Mouse (Mus musculus) kidney, postnatal 0 days (tissue): ENCODE measurements around the gene Mogat2. TPM values are rescaled to one million over a fixed set of nuclear protein-coding genes. Genes with fewer than 3 reads are reported as not detected.

Source experiments
- ATAC-seq: fragments of 200-750 bp; cut with Nextera tagmentation; replicated peaks from 2 replicates; pipeline ENCODE4 v1.8.0; 2017; ENCODE audit warnings: low read depth, moderate number of reproducible peaks, moderate TSS enrichment, moderate library complexity; ENCODE audit not compliant: low FRiP score
- DNase-seq: peaks from one replicate; pipeline ENCODE4 v3.0.0-alpha.2; 2016; ENCODE audit warnings: low spot score
- H3K27ac ChIP-seq: fragments of 300-500 bp; sonication (generic); 2 replicates; pipeline ENCODE4 v1.5.1; 2014; ENCODE audit warnings: mild to moderate bottlenecking
- H3K27me3 ChIP-seq: fragments of 300-500 bp; sonication (generic); 2 replicates; pipeline ENCODE4 v1.6.1; 2014; ENCODE audit warnings: low read length, mixed read lengths; ENCODE audit not compliant: insufficient read depth
- H3K36me3 ChIP-seq: fragments of 300-500 bp; sonication (generic); 2 replicates; pipeline ENCODE4 v1.6.1; 2014; ENCODE audit warnings: low read length, mixed read lengths; ENCODE audit not compliant: insufficient read depth
- H3K4me1 ChIP-seq: fragments of 300-500 bp; sonication (generic); replicated peaks from 2 replicates; pipeline ENCODE4 v1.6.1; 2014; ENCODE audit warnings: antibody characterized with exemption, low read length, mixed read lengths; ENCODE audit not compliant: insufficient read depth
- H3K4me2 ChIP-seq: fragments of 300-500 bp; sonication (generic); 2 replicates; pipeline ENCODE4 v1.6.1; 2014; ENCODE audit warnings: mild to moderate bottlenecking, low read length, moderate library complexity, mixed read lengths
- H3K4me3 ChIP-seq: fragments of 300-500 bp; sonication (generic); replicated peaks from 2 replicates; pipeline ENCODE4 v1.5.1; 2014; ENCODE audit warnings: low read depth, low read length
- H3K9ac ChIP-seq: fragments of 300-500 bp; sonication (generic); 2 replicates; pipeline ENCODE4 v1.6.1; 2014; ENCODE audit warnings: low read depth, low read length
- H3K9me3 ChIP-seq: fragments of 300-500 bp; sonication (generic); replicated peaks from 2 replicates; pipeline ENCODE4 v1.6.1; 2016; ENCODE audit warnings: low read length, inconsistent platforms, mixed read lengths
- CTCF ChIP-seq: IDR thresholded peaks from 2 replicates; pipeline ENCODE4 v1.5.1; 2016; ENCODE audit warnings: antibody characterized with exemption, low read depth, mild to moderate bottlenecking, moderate library complexity
- WGBS: fragments of 180-500 bp; shearing (Covaris S2); extraction: QIAGEN DNeasy Blood & Tissue Kit; methylation state at CpG from one replicate; pipeline ENCODE4 v1.1.7; 2014; 5-methylcytosine and 5-hydroxymethylcytosine counted together
- polyA plus RNA-seq: library from polyadenylated mRNA; unstranded; fragments of >200 nt; fragmentation: Nextera tagmentation; extraction: Ambion mirVana; gene quantifications from 2 replicates; pipeline ENCODE4 v1.2.1, GENCODE M21; 2015

The Mogat2 gene
- polyA plus RNA-seq, 1 experiment from 2014 or later, result 18.3 TPM

DNA sequence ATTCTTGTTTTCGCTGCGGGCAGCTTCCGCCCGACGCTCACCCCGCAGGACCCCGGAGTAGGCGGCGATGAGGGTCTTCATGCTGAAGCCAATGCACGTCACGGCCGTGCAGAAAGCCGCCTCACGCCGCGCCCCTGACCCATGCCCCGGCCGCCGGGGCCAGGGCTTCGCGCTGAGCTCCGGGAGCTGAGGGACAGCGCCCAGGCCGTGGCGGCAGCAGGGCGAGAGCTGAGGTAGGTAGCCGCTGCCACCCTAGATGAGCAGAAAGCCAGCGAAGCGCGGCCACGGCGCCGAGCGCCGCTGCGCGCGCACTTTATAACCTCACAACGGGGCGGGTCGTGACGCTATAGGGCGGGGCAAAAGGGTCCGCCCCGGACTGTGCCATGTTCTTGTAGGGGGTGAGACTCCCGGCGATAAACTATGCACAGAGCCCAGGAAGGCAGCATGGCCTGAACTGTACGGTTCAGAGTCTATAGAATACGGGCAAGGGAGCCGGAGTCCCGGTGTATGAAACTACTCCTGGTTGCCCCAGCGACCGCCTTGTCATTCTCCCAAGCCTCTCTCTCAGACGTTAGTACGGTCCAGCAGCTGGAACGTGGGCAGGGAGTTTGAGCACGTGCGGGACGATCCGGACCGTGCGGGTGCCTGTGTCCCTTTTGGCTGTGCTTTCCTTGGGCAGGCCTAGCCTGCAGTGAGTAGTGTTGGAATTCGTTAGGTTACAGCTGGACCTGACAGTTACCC is 55.8 kb downstream of the Mogat2 start, which contains the start of gene Dgat2:
TSS of gene Dgat2 (minus strand) at position 288 of the 741 bp plus-strand sequence.
- Histone ChIP-seq H3K9me3 (no peaks in the 10 kb centered on the region), H3K4me1 (peaks cover 6% of the 10 kb centered on the region; the same call in 1 of the 2 replicates), H3K4me2 (peak within 1 kb of the TSS; percentile 96), H3K27ac (peak within 1 kb of the TSS; percentile 84), H3K36me3 (no peaks in the 10 kb centered on the region), H3K9ac (peak within 1 kb of the TSS; percentile 71), H3K4me3 (peak within 1 kb of the TSS; percentile 66), H3K27me3 (no peaks in the 10 kb centered on the region)
- under 1% methylated on average over 62 of the region's 63 CpGs for whole genome bisulfite sequencing
- DNase-seq (peak; percentile 94), ATAC-seq (peak; percentile 95)
- TF ChIP-seq CTCF, result no peak

DNA sequence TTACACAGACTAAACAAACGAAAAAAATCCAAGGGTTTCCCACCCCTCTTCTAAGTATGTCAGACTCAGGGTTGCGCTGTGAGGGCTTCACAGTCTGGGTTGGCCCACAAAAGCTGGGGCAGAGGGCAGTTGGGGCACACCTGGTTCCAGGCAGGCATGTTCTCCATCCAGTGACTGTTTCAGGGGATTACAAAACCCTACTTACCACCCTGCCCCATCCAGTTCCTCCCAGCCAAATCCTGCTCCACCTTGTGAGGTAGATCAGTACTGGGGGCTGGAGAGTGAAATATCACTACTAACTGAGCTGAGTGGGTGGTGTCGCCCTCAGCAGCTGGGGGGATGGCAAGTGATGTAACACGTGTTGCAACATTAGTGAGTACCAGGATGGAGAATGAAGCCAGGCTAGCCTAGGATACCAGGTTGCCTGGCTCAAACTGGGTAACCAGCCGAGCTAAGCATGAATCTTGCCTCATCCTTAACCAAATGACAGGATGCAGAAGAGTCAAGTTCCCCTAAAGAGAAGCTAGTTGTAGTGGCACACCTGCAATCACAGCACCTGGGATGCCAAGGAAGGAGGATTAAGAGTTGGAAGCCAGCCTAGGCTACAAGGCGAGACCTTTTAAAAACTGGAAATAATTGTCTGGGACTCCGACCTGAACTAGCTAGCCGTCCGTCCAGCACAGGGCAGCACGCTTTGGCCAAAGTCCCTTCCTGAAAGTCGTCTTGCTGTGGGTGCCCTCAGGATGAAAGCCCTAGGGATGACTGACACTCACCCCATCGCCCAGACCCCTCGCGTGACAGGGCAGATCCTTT is 56.6 kb downstream of the Mogat2 start:
- peak; percentile 18; the same call in 1 of the 2 replicates for ATAC-seq
- H3K27me3 ChIP-seq, result no peaks in the 10 kb centered on the region
- no peak for TF ChIP-seq CTCF
- no peaks in the 10 kb centered on the region for H3K9me3 ChIP-seq
- peak; percentile 43 for DNase-seq
- H3K4me1 ChIP-seq, result peaks cover 6% of the 10 kb centered on the region; the same call in 1 of the 2 replicates
- peak overlapping the region; percentile 84; the same call in 1 of the 2 replicates for H3K27ac ChIP-seq
- H3K36me3 ChIP-seq, result no peaks in the 10 kb centered on the region
- H3K9ac ChIP-seq, result peak overlapping the region; percentile 71
- peak overlapping the region; percentile 96 for H3K4me2 ChIP-seq
- peak overlapping the region; percentile 66 for H3K4me3 ChIP-seq
- 21% methylated on average over 14 of the region's 14 CpGs for WGBS

DNA sequence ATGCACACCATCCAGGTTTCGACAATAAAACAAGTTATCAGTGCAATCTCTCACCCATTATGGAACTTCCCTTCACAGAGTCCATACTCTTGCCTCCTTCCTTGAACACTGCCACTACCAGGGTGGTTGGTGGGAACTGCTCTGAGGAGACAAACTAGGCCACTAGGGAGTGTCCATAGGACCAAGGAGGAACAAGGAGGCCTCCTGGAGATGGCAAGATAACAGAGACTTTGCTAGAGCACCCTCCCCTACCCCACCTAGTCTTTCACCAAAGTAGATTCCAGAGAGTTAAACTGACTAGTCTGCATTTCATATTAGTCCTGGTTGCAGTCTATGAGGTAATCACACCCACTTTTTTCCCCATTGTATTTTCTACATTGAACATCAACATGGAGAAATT is 58.3 kb downstream of the Mogat2 start:
- ATAC-seq, result no peak
- no peak for DNase-seq
- no peaks in the 10 kb centered on the region for H3K9me3 ChIP-seq
- H3K36me3 ChIP-seq, result no peaks in the 10 kb centered on the region
- H3K4me2 ChIP-seq, result no peak overlapping the region
- 42% methylated on average over 1 of the region's 1 CpGs for WGBS
- H3K27me3 ChIP-seq, result no peaks in the 10 kb centered on the region
- 0 out of 2 replicates have a peak, but pooled peaks have one; percentile 6 for TF ChIP-seq CTCF
- no peak overlapping the region for H3K4me3 ChIP-seq
- no peak overlapping the region for H3K9ac ChIP-seq
- no peak overlapping the region for H3K27ac ChIP-seq
- H3K4me1 ChIP-seq, result peaks cover 6% of the 10 kb centered on the region; the same call in 1 of the 2 replicates

DNA sequence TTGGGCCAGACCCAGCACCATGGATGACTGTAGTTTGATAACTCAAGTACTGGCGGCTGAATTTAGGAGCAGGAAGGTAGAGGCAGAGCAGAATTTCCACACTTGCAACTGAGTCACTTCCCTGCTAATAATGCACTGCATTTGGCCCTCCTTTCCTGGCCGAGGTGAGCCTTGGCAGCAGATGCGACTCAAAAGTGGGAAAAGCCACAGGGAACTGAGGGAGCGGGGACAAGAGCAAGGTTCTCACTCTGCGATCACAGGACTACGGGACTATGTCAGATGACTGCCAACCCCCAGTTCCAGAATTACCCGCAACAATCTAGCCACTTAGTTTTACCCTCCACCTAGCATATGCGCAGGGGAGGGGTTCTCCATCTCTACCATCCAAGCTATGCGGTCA is 59.1 kb downstream of the Mogat2 start:
- Histone ChIP-seq H3K27ac (no peak overlapping the region), H3K4me2 (no peak overlapping the region), H3K4me3 (no peak overlapping the region), H3K36me3 (no peaks in the 10 kb centered on the region), H3K9me3 (no peaks in the 10 kb centered on the region), H3K4me1 (peaks cover 6% of the 10 kb centered on the region; the same call in 1 of the 2 replicates), H3K9ac (no peak overlapping the region), H3K27me3 (no peaks in the 10 kb centered on the region)
- TF ChIP-seq CTCF, result no peak
- 91% methylated on average over 9 of the region's 9 CpGs for WGBS
- ATAC-seq (no peak), DNase-seq (no peak)

DNA sequence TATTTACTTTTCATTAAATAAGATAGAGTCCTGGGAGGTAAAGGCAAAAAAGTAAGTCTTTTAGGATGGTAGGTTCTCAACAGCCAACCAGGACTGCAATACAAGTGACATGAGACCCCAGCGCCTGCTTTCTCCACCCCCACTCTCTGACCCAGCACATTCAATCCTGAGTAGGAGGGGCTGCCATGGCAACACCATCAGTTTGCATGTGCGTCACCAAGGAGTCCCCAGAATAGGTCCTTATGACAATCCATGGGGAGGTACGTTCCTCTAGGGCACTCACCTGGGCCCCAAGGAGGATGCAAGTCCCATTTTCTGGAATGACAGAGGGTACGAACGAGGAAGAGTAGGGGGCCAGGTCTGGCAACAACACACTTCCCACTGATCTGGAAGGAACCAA is 61.0 kb downstream of the Mogat2 start:
- no peak for DNase-seq
- H3K27me3 ChIP-seq, result no peaks in the 10 kb centered on the region
- WGBS, result 91% methylated on average over 5 of the region's 5 CpGs
- no peaks in the 10 kb centered on the region for H3K36me3 ChIP-seq
- H3K9ac ChIP-seq, result no peak overlapping the region
- no peak for ATAC-seq
- no peak overlapping the region for H3K4me3 ChIP-seq
- no peak for TF ChIP-seq CTCF
- no peak overlapping the region for H3K4me2 ChIP-seq
- no peak overlapping the region for H3K27ac ChIP-seq
- peaks cover 6% of the 10 kb centered on the region; the same call in 1 of the 2 replicates for H3K4me1 ChIP-seq
- H3K9me3 ChIP-seq, result no peaks in the 10 kb centered on the region

DNA sequence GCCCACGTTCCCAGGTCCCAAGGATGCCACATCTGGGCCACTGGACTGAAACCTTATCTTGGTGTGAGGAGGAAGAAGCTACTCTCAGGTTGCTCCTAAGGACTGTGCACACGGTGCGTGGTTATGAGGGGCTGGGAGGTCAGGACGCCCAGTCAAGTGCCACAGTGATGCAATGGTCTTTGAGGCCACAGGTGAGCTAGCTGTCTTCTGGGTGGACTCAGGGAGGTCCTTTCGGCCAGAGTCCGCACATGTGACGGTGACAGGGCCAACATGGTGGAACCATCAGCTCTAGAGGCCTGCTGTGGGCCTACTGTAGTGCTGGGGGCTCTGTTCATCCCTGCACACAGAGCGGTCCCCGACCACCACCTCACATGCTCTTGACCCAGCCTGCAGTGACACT is 62.8 kb downstream of the Mogat2 start:
- Histone ChIP-seq H3K4me1 (no peaks in the 10 kb centered on the region; the same call in 1 of the 2 replicates), H3K9me3 (no peaks in the 10 kb centered on the region), H3K36me3 (no peaks in the 10 kb centered on the region), H3K4me2 (no peak overlapping the region), H3K9ac (no peak overlapping the region), H3K27me3 (no peaks in the 10 kb centered on the region), H3K27ac (no peak overlapping the region), H3K4me3 (no peak overlapping the region)
- DNase-seq (no peak), ATAC-seq (no peak)
- 87% methylated on average over 9 of the region's 9 CpGs for WGBS
- TF ChIP-seq CTCF, result no peak
